Mouse (Mus musculus): ENCODE measurements around the gene Sipa1l1. TPM values are rescaled to one million over a fixed set of nuclear protein-coding genes. Genes with fewer than 3 reads are reported as not detected.

The Sipa1l1 gene
- polyA plus RNA-seq, 1 experiment from 2014 or later, result 4.3 TPM

DNA sequence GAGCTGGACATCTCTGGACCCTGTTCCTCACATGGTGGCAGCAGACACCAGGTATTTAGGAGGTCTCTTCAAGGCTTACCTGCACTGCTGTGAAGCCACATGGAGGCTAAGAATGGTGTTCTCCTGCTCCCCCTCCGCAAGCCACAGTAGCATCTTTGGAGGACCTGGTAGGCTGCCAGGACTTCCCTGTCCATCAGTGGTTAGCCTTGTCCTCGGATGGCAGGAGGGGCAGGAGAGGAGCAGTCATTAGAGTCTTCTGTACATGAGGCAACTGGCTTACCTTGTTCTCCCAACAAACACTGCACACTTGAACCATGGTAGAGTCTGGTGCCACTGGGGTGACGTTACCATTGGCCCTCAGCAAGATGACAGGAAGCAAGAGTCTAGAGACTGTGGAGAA is 198.9 kb downstream of the Sipa1l1 start:
- Histone ChIP-seq H3K27ac (no peak overlapping the region), H3K9ac (no peak overlapping the region), H3K4me2 (no peak overlapping the region), H3K4me3 (replicated peaks) (no peak overlapping the region), H3K27me3 (no peaks in the 10 kb centered on the region), H3K9me3 (replicated peaks) (no peaks in the 10 kb centered on the region), H3K36me3 (no peaks in the 10 kb centered on the region), H3K4me1 (replicated peaks) (peaks cover 5% of the 10 kb centered on the region; the same call in 1 of the 2 replicates)
- WGBS (ENCODE audit: insufficient replicate concordance), result 67% methylated on average over 3 of the region's 3 CpGs
- no peak for ATAC-seq (ENCODE audit: low read depth)
- no peak for DNase-seq

DNA sequence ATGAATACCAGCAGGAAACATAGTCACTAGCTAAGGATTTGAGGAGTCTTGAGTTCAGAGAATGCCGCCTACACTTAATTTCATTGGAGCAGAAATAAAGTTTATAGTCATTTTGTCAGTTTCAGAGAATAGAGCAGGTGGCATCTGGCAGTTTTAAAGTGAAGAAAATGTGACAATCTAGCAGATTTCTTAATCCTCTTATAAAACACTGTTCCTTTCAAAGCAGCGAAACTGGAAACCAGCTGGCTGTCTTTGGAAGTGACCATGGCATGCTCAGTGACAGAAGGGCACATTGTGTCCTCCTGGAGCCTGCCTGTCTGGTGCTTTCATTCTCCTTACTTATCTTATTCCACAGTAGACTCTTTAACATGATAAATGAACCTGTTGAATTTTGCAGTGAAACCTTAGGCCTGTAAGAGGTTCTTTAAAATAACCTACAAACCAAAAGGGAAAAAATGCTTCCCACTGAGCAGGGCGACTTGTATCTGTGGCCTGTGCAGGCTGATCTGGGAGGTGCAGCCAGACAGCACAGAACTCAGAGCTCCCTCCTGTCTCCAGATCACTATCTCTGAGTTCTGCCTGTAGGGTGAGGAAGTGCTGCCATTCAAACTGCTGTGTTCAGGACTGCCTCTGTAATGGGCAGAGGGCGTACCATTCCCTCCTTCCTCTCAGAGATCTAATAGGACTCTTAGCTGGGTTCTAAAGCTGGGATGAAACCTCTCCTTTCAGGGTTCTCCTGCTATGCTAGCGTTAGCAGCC is 200.5 kb downstream of the Sipa1l1 start:
- no peaks in the 10 kb centered on the region for H3K36me3 ChIP-seq
- no peak for DNase-seq
- H3K4me2 ChIP-seq, result no peak overlapping the region
- 49% methylated on average over 5 of the region's 5 CpGs for whole genome bisulfite sequencing (ENCODE audit: insufficient replicate concordance)
- H3K27me3 ChIP-seq, result no peaks in the 10 kb centered on the region
- no peak overlapping the region for H3K9ac ChIP-seq
- ATAC-seq (ENCODE audit: low read depth), result no peak
- no peak overlapping the region for H3K27ac ChIP-seq
- H3K9me3 ChIP-seq (replicated peaks), result no peaks in the 10 kb centered on the region
- peaks cover 5% of the 10 kb centered on the region; the same call in 1 of the 2 replicates for H3K4me1 ChIP-seq (replicated peaks)
- no peak overlapping the region for H3K4me3 ChIP-seq (replicated peaks)

DNA sequence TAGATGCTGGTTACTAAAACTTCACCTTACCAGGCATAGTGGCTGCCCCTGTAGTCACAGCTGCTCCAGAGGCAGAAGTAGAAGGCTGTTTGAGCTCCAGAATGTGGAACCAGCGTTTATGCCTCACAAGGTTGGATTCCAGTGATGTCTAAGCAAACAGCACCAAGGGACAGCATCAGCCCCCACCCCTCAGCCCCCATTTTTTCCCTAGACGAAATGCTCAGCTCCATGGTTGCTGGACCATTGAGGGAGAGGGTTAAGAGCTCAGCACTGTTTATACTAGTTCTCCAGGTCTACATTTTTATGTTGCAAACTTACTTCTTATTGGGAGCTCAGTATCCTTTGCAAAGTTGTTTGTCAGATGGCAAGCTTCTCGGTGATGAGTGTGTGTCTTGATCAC is 202.1 kb downstream of the Sipa1l1 start:
- H3K4me1 ChIP-seq (replicated peaks), result peaks cover 5% of the 10 kb centered on the region; the same call in 1 of the 2 replicates
- 56% methylated on average over 3 of the region's 3 CpGs for WGBS (ENCODE audit: insufficient replicate concordance)
- ATAC-seq (ENCODE audit: low read depth) (no peak), DNase-seq (no peak)
- H3K27ac ChIP-seq, result no peak overlapping the region
- H3K4me3 ChIP-seq (replicated peaks), result no peak overlapping the region
- no peaks in the 10 kb centered on the region for H3K27me3 ChIP-seq
- H3K36me3 ChIP-seq, result no peaks in the 10 kb centered on the region
- H3K4me2 ChIP-seq, result no peak overlapping the region
- H3K9me3 ChIP-seq (replicated peaks), result no peaks in the 10 kb centered on the region
- no peak overlapping the region for H3K9ac ChIP-seq

DNA sequence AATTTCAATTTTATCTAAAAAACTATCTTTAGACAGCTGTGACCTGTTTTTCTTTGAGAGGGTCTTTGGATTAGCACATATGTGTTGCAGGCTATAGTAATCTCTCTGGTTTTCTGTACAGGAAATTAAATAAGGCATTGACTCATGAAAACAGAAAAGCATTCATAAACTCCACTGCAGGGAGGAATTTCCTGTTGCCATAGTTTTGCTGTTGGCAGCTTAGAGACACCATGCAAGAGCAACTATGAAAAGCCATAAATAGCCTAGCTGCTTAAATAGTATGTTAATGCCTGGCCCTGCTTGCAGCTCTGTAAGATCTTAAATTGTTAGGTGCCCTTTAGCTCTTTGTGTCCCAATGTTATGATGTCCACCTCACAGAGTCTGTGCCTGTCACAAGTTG is 204.9 kb downstream of the Sipa1l1 start:
- Histone ChIP-seq H3K4me2 (no peak overlapping the region), H3K9me3 (replicated peaks) (no peaks in the 10 kb centered on the region), H3K36me3 (no peaks in the 10 kb centered on the region), H3K9ac (no peak overlapping the region), H3K4me1 (replicated peaks) (peaks cover 8% of the 10 kb centered on the region; the same call in 1 of the 2 replicates), H3K27ac (no peak overlapping the region), H3K27me3 (no peaks in the 10 kb centered on the region), H3K4me3 (replicated peaks) (no peak overlapping the region)
- ATAC-seq (ENCODE audit: low read depth), result no peak
- DNase-seq, result no peak

DNA sequence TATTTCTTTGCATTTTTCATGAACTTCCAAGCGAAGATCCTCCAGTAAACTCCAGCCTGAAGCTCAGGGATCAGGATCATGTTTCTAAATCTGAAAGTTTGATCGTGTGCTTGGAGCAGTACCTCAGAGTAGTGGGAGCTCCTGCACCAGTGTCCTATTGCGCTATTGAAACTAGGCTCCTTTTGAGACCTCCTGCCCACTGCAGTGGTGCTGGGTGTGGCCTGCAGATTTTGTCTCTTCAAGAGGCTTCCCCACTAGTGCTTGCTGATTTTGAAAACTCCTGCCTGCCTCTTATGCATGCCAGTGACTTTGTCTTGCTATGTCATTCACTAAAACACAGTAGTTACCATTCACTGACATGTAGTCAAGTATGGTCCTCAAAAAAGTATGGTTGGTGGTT is 213.8 kb downstream of the Sipa1l1 start:
- Histone ChIP-seq H3K9ac (no peak overlapping the region), H3K27ac (no peak overlapping the region), H3K27me3 (no peaks in the 10 kb centered on the region), H3K4me3 (replicated peaks) (no peak overlapping the region), H3K36me3 (0 out of 2 replicates have a peak, but pooled peaks cover 5% of the 10 kb centered on the region), H3K4me2 (no peak overlapping the region), H3K4me1 (replicated peaks) (no peaks in the 10 kb centered on the region), H3K9me3 (replicated peaks) (no peaks in the 10 kb centered on the region)
- no peak for ATAC-seq (ENCODE audit: low read depth)
- 79% methylated on average over 3 of the region's 3 CpGs for WGBS (ENCODE audit: insufficient replicate concordance)
- DNase-seq, result no peak

DNA sequence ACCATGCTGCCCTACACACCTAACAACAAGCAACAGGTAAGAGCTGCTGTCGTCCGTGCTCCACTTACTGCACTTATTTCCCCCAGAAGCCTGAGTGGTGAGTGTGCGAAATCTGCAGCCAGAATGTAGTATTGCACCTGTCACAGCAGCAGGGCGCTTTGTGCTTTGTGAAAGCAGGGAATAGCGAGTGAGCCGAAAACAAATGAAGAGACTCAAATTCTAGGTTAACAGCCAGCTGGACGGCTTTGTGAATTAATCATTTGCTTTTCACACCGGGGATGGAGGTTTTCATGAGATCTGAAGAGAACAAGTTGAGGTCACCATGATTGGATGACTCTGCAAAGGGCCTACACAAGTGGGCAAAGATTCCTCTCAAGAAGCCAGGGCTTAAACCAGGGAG is 215.6 kb downstream of the Sipa1l1 start:
- H3K9me3 ChIP-seq (replicated peaks), result no peaks in the 10 kb centered on the region
- WGBS (ENCODE audit: insufficient replicate concordance), result 77% methylated on average over 8 of the region's 8 CpGs
- H3K27ac ChIP-seq, result no peak overlapping the region
- no peak overlapping the region for H3K9ac ChIP-seq
- ATAC-seq (ENCODE audit: low read depth), result no peak
- H3K36me3 ChIP-seq, result 0 out of 2 replicates have a peak, but pooled peaks cover 5% of the 10 kb centered on the region
- no peak for DNase-seq
- H3K4me3 ChIP-seq (replicated peaks), result no peak overlapping the region
- no peak overlapping the region for H3K4me2 ChIP-seq
- no peaks in the 10 kb centered on the region for H3K27me3 ChIP-seq
- no peaks in the 10 kb centered on the region for H3K4me1 ChIP-seq (replicated peaks)

DNA sequence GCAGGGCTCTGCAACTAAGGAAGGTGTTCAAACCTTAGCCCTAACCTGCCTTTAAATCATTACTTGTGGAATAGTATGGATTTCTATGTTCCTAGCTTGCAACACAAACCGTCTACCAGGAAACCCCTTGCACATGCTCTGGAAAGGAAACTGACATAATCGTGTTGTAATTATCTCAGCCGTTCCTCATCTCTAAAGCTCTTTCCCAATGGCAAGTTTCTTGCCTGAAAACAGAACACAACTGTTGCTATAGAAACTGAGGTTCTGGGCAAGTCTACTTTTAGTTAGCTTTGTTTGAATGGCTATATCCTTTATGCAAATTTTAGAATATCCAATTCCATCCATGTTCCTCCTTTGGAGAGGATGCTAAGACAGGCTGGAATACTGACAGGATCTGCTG is 217.9 kb downstream of the Sipa1l1 start:
- Histone ChIP-seq H3K9ac (no peak overlapping the region), H3K4me1 (replicated peaks) (no peaks in the 10 kb centered on the region), H3K36me3 (0 out of 2 replicates have a peak, but pooled peaks cover 5% of the 10 kb centered on the region), H3K9me3 (replicated peaks) (no peaks in the 10 kb centered on the region), H3K4me3 (replicated peaks) (no peak overlapping the region), H3K27me3 (no peaks in the 10 kb centered on the region), H3K4me2 (no peak overlapping the region), H3K27ac (no peak overlapping the region)
- DNase-seq (no peak), ATAC-seq (ENCODE audit: low read depth) (no peak)
- 50% methylated on average over 3 of the region's 3 CpGs for WGBS (ENCODE audit: insufficient replicate concordance)

DNA sequence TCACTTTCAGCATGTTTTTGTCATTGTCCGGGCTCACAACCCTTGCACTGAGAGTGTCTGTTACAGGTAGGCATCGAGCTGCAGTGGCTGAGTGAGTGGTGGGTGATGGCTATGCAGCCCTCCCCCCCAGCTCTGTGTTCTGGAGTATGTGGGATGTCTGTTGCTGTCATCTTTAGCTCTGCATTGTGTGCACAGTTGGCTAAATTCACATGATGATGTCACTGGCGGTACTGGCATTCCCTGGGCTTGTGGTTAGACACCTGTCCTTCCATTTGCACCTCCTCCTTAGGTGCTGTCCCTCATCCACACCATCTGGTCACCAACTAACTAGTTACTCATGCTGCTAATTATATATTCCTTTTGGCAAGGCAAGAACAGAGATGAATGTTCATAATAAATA is 218.5 kb downstream of the Sipa1l1 start:
- Histone ChIP-seq H3K9ac (no peak overlapping the region), H3K4me2 (no peak overlapping the region), H3K36me3 (0 out of 2 replicates have a peak, but pooled peaks cover 5% of the 10 kb centered on the region), H3K4me1 (replicated peaks) (no peaks in the 10 kb centered on the region), H3K4me3 (replicated peaks) (no peak overlapping the region), H3K27me3 (no peaks in the 10 kb centered on the region), H3K27ac (no peak overlapping the region), H3K9me3 (replicated peaks) (no peaks in the 10 kb centered on the region)
- 76% methylated on average over 3 of the region's 3 CpGs for WGBS (ENCODE audit: insufficient replicate concordance)
- no peak for DNase-seq
- ATAC-seq (ENCODE audit: low read depth), result no peak

DNA sequence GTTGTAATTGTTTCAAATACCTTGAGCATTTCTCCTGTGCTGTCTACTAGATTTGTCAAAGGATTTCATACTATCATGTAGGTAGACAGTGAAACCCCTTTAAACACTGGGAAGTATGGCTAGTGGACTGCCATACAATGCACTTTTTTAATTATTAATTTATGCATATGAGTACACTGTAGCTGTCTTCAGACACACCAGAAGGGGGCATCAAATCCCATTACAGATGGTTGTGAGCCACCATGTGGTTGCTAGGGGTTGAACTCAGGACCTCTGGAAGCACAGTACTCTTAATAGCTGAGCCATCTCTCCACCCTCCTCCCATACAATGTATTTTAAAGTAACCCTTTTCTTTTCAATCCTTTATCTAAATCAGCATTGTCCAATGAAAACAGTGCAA is 219.0 kb downstream of the Sipa1l1 start:
- H3K4me3 ChIP-seq (replicated peaks), result no peak overlapping the region
- no peaks in the 10 kb centered on the region for H3K4me1 ChIP-seq (replicated peaks)
- no peak for ATAC-seq (ENCODE audit: low read depth)

DNA sequence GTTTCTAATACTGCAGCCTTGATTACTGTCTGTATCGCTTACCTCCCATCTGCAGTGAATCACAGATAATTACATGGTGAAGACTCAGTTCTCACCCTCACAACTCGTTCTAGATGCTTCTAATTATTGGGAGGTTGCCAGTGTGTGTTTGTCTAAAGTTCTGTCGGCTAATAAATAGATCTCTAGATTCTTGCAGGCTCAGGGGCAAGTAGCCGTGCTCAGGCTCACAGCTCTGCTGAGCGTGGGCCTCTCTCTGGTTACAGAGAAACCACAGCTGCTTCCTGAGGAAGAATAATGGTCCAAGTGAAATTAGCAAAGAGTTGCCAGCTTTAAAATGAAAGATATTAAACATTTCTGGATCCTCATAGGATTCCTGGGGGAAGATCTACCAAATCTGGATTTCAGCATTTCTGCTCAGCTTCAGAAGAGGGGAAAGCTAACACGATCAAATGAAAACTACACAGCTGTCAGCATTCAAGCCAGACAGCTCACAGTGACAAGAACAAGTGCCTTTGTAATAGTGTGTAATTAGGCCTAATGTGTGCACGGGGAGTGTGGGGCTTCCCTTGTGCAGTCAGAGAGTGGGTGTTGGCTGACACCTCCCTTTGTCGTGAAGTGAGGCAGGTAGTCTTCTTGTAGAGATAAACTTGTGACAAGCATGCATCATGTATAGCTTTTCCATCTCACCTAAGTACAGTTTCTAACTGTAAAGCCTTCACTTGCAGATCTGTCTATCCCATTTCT is 225.2 kb downstream of the Sipa1l1 start:
- Histone ChIP-seq H3K36me3 (no peaks in the 10 kb centered on the region), H3K9me3 (replicated peaks) (no peaks in the 10 kb centered on the region), H3K4me2 (no peak overlapping the region), H3K4me1 (replicated peaks) (0 out of 2 replicates have a peak, but pooled peaks cover 2% of the 10 kb centered on the region), H3K27ac (no peak overlapping the region), H3K9ac (no peak overlapping the region), H3K4me3 (replicated peaks) (no peak overlapping the region), H3K27me3 (no peaks in the 10 kb centered on the region)
- DNase-seq, result no peak
- no peak for ATAC-seq (ENCODE audit: low read depth)
- 34% methylated on average over 8 of the region's 8 CpGs for WGBS (ENCODE audit: insufficient replicate concordance)

More for the DNA sequence above, 219.0 kb downstream of the Sipa1l1 start:
- Histone ChIP-seq H3K36me3 (0 out of 2 replicates have a peak, but pooled peaks cover 5% of the 10 kb centered on the region), H3K9ac (no peak overlapping the region), H3K4me2 (no peak overlapping the region), H3K9me3 (replicated peaks) (no peaks in the 10 kb centered on the region), H3K27ac (no peak overlapping the region), H3K27me3 (no peaks in the 10 kb centered on the region)
- DNase-seq, result no peak

DNA sequence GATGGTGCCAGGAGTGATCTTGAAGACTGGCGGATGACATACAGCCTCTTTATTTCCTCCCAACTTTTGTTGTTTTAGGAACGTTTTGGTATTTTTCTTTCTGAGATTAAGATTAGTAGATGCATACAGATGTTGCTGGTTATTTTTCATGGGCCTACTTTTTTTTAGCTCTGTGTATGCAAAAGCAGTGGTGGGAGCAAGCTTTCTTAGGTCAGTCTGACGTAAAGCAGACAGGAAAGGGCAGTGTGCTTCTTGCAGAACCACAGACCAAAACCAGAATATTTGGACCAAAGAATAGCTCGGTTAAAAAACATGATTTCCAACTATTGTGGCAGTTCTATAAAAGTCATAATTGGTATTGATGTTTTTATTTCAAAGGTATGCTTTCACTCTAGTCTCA is 226.1 kb downstream of the Sipa1l1 start:
- Histone ChIP-seq H3K27ac (no peak overlapping the region), H3K4me3 (replicated peaks) (no peak overlapping the region), H3K9me3 (replicated peaks) (no peaks in the 10 kb centered on the region), H3K36me3 (no peaks in the 10 kb centered on the region), H3K27me3 (no peaks in the 10 kb centered on the region), H3K4me2 (no peak overlapping the region), H3K9ac (no peak overlapping the region), H3K4me1 (replicated peaks) (0 out of 2 replicates have a peak, but pooled peaks cover 2% of the 10 kb centered on the region)
- DNase-seq (no peak), ATAC-seq (ENCODE audit: low read depth) (no peak)
- WGBS (ENCODE audit: insufficient replicate concordance), result 63% methylated on average over 4 of the region's 4 CpGs

All from liver, embryonic 13.5 days (tissue).